Mouse (Mus musculus): Measurements from ENCODE around the gene Hist2h2ab.

DNA sequence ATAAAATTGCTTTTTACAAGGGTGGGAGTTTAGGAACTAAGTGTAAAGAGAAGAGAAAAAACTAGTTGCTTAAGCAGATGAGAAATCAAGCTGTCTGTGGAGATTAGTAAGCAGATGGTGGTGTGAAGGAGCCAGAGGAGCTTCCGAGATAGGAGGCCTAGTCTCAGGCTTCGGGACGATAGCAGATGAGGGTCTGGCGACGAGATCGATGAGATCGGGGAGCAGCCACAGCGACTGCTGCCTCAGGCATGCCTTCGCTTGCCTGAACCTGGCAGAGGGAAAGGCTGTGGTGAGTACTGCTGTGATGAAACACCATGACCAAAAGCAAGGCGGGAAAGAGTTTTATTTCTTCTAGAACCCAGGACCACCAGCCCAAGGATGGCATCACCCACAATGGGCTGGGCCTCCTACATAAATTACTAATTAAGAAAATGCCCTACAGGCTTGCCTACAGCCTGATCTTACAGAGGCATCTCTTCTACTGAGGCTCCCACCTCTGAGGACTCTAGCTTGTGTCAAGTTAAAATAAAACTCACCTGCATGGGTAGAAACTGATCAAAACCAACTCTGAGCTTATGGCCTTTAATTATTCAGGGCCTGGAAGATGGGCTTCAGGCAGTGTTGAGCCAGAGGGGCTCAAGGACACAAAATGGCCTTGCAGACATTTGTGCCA is 35.2 kb downstream of the Hist2h2ab start:
- TF ChIP-seq POLR2A (IDR thresholded peaks at IDR 0.05; ENCODE audit: low read depth, low read length): peak; percentile 51; the same call in 1 of the 2 replicates
- no peak for TF ChIP-seq ZKSCAN1 (IDR thresholded peaks at IDR 0.05; ENCODE audit: borderline replicate concordance, low read depth, low read length)
- TF ChIP-seq CTCF (conservative IDR thresholded peaks at IDR 0.05 in 1 of 2, IDR thresholded peaks at IDR 0.05 in 1 of 2; ENCODE audit: low read depth in 2 of 2, low read length in 2 of 2): no peak
- TF ChIP-seq TBP (conservative IDR thresholded peaks at IDR 0.05; ENCODE audit: low read depth, low read length): 0 out of 2 replicates have a peak, but pooled peaks have one; percentile 25
- no peak for TF ChIP-seq NELFE (IDR thresholded peaks at IDR 0.05; ENCODE audit: low read depth, low read length)
- TF ChIP-seq USF1 (IDR thresholded peaks at IDR 0.05; ENCODE audit: low read depth, low read length): no peak
- peak; percentile 73 for TF ChIP-seq HCFC1 (IDR thresholded peaks at IDR 0.05; ENCODE audit: low read depth, low read length)
- no peak for TF ChIP-seq MYC (IDR thresholded peaks at IDR 0.05; ENCODE audit: low read depth, low read length)
- no peak; the same call in 1 of the 2 replicates for TF ChIP-seq MXI1 (IDR thresholded peaks at IDR 0.05; ENCODE audit: low read depth, low read length)
- no peak for TF ChIP-seq MAX (IDR thresholded peaks at IDR 0.05; ENCODE audit: low read length)
- no peak for TF ChIP-seq ETS1 (conservative IDR thresholded peaks at IDR 0.05; ENCODE audit: low read depth, low read length)
- no peak for TF ChIP-seq SIN3A (IDR thresholded peaks at IDR 0.05; ENCODE audit: low read length)
- peak; percentile 43; the same call in 1 of the 2 replicates for TF ChIP-seq TCF12 (IDR thresholded peaks at IDR 0.05; ENCODE audit: low read depth, low read length)

Measured in CH12.LX (cell line).